ENCODE assay signal across 7 mouse cellular contexts in genomic region chr9:82976936-82977335, GRCm38 (mm10). TPM values are rescaled to one million over a fixed set of nuclear protein-coding genes. Genes with fewer than 3 reads are reported as not detected.
DNase-seq lines count a peak whose midpoint lies in the region; ATAC-seq and TF ChIP-seq lines count a peak whose summit lies in the region.

No protein-coding gene starts in this region.

- H3K27ac ChIP-seq in heart, embryonic 11.5 days (ENCODE audit: low read depth, low read length): no peak overlapping the region
- H3K27ac ChIP-seq in kidney, embryonic 16.5 days (ENCODE audit: low read length): no peak overlapping the region
- H3K27ac ChIP-seq in midbrain, postnatal 0 days (ENCODE audit: low read depth, low read length): 0 out of 2 replicates have a peak overlapping the region, but pooled peaks have one; percentile 48

- H3K36me3 ChIP-seq in heart, embryonic 11.5 days (ENCODE audit: control insufficient read depth, insufficient read depth, low read length): no peaks in the 10 kb centered on the region
- H3K36me3 ChIP-seq in kidney, embryonic 16.5 days (ENCODE audit: insufficient read depth, low read length): no peaks in the 10 kb centered on the region
- no peaks in the 10 kb centered on the region for H3K36me3 ChIP-seq in midbrain, postnatal 0 days (ENCODE audit: insufficient read depth, low read length)

- H3K4me2 ChIP-seq in heart, embryonic 11.5 days: peak overlapping the region; percentile 70
- H3K4me2 ChIP-seq in kidney, embryonic 16.5 days (replicated peaks; ENCODE audit: low read depth, low read length): peak overlapping the region; percentile 35
- H3K4me2 ChIP-seq in midbrain, postnatal 0 days (ENCODE audit: low read depth, low read length, poor library complexity, severe bottlenecking): peak overlapping the region; percentile 82

- no peak for TF ChIP-seq CTCF in midbrain, postnatal 0 days (IDR thresholded peaks at IDR 0.05)

- H3K4me3 ChIP-seq in heart, embryonic 11.5 days (ENCODE audit: low read depth, low read length): peak overlapping the region; percentile 92; the same call in 1 of the 2 replicates
- H3K4me3 ChIP-seq in kidney, embryonic 16.5 days (ENCODE audit: low read length): no peak overlapping the region; the same call in 1 of the 2 replicates
- H3K4me3 ChIP-seq in midbrain, postnatal 0 days (ENCODE audit: low read depth, low read length): peak overlapping the region; percentile 66; the same call in 1 of the 2 replicates

- ATAC-seq in heart, embryonic 11.5 days (replicated peaks; ENCODE audit: insufficient number of reproducible peaks, low FRiP score, low TSS enrichment): no peak
- ATAC-seq in kidney, embryonic 16.5 days (ENCODE audit: low FRiP score, low TSS enrichment): no peak
- no peak for ATAC-seq in midbrain, postnatal 0 days (ENCODE audit: low FRiP score)

- H3K27me3 ChIP-seq in heart, embryonic 11.5 days (ENCODE audit: control insufficient read depth, insufficient read depth, low read length): no peaks in the 10 kb centered on the region
- H3K27me3 ChIP-seq in kidney, embryonic 16.5 days (ENCODE audit: insufficient read depth, low read length): no peaks in the 10 kb centered on the region
- H3K27me3 ChIP-seq in midbrain, postnatal 0 days (ENCODE audit: insufficient read depth, low read length): no peaks in the 10 kb centered on the region

- WGBS in heart, embryonic 11.5 days (ENCODE audit: insufficient replicate concordance): 25% methylated on average over 5 of the region's 5 CpGs
- 20% methylated on average over 5 of the region's 5 CpGs for WGBS in kidney, embryonic 16.5 days
- 9% methylated on average over 5 of the region's 5 CpGs for WGBS in midbrain, postnatal 0 days

- H3K9ac ChIP-seq in heart, embryonic 11.5 days (ENCODE audit: low read depth, low read length): 0 out of 2 replicates have a peak overlapping the region, but pooled peaks have one; percentile 39
- peak overlapping the region; percentile 38; the same call in 1 of the 2 replicates for H3K9ac ChIP-seq in kidney, embryonic 16.5 days (replicated peaks; ENCODE audit: low read length)
- H3K9ac ChIP-seq in midbrain, postnatal 0 days (replicated peaks; ENCODE audit: low read length, poor library complexity, severe bottlenecking): no peak overlapping the region

- no peaks in the 10 kb centered on the region for H3K9me3 ChIP-seq in heart, embryonic 11.5 days (replicated peaks; ENCODE audit: control insufficient read depth, low read length)
- no peaks in the 10 kb centered on the region for H3K9me3 ChIP-seq in kidney, embryonic 16.5 days (ENCODE audit: low read length)
- no peaks in the 10 kb centered on the region for H3K9me3 ChIP-seq in midbrain, postnatal 0 days (ENCODE audit: low read length)

- peaks cover 9% of the 10 kb centered on the region; the same call in 1 of the 2 replicates for H3K4me1 ChIP-seq in heart, embryonic 11.5 days (ENCODE audit: control insufficient read depth, insufficient read depth, low read length)
- peaks cover 7% of the 10 kb centered on the region for H3K4me1 ChIP-seq in kidney, embryonic 16.5 days (ENCODE audit: insufficient read depth, low read length)
- H3K4me1 ChIP-seq in midbrain, postnatal 0 days (ENCODE audit: insufficient read depth, low read length): no peaks in the 10 kb centered on the region

- peak; percentile 9 for DNase-seq in thymus, postnatal 14 days
- no peak for DNase-seq in thymus, postnatal 4 days
- peak; percentile 51 to 64 for DNase-seq in cerebellum, postnatal 10 days
- DNase-seq in midbrain, postnatal 0 days (ENCODE audit: low spot score): peak; percentile 46
- DNase-seq in thymus, postnatal 25 days: no peak

RNA-seq across cellular contexts. Expression of gene Phip, which starts 1.6 kb away (rescaled TPM):
- polyA plus RNA-seq in heart, embryonic 11.5 days (2014; fragmentation: Nextera tagmentation; extraction: Ambion mirVana): 58.6 and 61.9 TPM in 2 replicates
- polyA plus RNA-seq in kidney, embryonic 16.5 days (2015; fragmentation: Nextera tagmentation; extraction: Ambion mirVana): 84.5 and 96.5 TPM in 2 replicates
- 50.6 and 80.6 TPM in 2 replicates for total RNA-seq in midbrain, postnatal 0 days (2014; rRNA removed)
- polyA plus RNA-seq in midbrain, postnatal 0 days (2015; fragmentation: Nextera tagmentation; extraction: Ambion mirVana): 43.8 and 52.1 TPM in 2 replicates

Comparison
In these comparisons a context has a peak if more than half of its experiments do, and no peak if none do; other contexts are left out.
1. DNase-seq: peak in thymus, postnatal 14 days (single experiment), cerebellum, postnatal 10 days (2 of 2) and midbrain, postnatal 0 days (single experiment); none in thymus, postnatal 4 days (single experiment) and thymus, postnatal 25 days (single experiment).
2. Peak in every context shown above with its lines, with median percentiles within 50 percentile points of each other: H3K4me2 ChIP-seq.